Mouse (Mus musculus) ovary, postnatal 14 days (tissue): ENCODE measurements around the gene P4ha2.
A peak's percentile ranks its signal among the peaks of the same experiment; 100 is the strongest.

Source experiments
- DNase-seq: peaks from one replicate; pipeline ENCODE4 v3.0.0; 2022; ENCODE audit warnings: low spot score

P4ha2 gene

DNA sequence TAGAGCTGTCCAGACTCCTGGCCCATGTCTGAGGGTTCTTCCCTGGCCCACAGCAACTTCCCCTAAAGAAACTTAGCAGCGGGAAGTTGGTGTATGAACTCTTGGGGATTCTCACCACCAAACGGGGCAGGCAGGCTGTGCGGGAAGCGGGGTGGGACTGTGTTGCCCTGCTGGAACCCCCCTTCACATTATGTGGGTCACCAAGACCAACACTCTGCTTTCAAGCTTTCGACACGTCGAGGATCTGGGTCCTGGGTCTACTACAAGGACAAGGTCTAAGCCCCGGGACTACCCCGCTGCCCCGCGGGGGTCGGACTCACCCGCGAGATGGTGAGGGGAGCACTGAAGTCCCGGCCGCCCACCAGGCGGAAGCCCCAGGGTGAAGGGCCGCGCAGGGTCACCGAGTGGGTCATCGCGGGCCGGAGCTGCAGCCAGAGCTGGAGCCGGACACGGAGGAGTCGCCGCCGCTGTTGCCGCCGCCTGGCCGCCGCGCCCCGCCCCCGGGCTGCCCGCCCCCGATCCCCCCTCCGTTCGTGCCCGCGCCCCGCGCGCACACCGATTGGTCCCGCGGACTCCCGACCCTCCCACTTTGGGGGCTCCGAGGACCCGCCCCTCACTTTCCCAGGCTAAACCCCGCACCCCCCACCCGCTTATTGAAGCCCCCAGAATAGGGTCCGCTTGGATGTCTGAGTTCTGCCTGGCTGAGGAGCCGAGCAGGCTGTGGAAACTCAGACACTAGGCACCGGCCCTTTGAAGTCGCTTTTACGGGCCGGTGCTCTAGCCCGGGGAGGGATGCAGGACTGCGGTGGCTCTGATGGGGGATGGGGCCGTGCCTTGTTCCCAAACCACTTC lies 31.1 kb upstream of the P4ha2 start, which contains the start of gene Pdlim4:
Pdlim4 (minus strand) TSS at position 495 of the 852 bp plus-strand sequence.
- DNase-seq, result no peak

DNA sequence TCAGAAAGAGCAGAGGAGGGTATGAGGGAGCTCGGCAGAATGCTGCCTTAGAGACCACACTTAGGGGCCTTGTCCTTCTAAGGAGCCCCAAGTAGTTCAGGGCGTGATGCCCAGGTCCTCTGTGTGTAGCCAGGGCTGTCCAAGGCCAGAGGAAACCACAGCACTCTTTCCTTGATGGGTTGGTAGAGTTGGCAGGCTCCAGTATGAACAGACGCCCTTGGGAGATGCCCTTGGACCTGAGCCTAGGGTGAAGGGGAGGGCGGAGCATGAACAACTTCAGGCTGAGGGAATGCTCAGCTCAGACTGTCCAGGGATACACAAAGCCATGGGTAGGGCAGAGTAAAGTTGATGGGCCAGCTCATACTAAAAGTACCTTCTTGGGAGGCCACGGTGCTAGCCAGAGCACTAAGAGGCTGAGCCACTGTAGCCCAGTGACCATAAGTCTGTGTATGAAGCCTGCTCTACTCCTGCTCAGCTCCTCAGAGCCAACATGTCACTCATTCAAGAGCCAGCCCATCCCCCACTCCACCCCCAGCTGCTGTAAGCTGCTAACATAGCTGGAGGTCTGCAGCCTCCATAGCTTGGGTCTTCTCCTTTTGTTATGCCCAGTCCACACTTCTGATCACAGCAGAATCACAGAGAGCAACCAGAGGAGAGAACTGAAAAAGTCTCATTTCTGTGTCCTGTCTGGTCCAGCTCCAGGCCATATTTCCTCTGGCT lies 28.0 kb upstream of the P4ha2 start:
- DNase-seq, result no peak

DNA sequence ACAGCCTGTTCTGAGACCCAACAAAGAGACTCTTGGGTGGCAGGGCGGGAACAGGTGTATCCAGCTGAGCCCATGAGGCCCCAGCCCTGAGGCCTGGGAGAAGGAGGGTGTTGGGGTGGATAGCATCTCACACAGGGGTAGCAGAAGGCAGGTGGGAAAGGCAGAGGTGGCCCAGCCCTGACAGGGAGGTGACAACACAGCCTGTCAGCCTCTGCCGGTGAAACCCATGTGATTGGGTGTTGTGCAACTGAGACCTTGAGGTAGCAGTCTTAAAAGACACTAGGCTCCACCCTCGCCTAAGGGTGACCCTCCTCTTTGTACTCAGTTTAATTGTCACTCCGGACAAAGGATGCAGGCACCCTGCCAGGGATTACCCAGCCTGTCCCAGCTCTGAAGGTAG lies 26.6 kb upstream of the P4ha2 start:
- no peak for DNase-seq

DNA sequence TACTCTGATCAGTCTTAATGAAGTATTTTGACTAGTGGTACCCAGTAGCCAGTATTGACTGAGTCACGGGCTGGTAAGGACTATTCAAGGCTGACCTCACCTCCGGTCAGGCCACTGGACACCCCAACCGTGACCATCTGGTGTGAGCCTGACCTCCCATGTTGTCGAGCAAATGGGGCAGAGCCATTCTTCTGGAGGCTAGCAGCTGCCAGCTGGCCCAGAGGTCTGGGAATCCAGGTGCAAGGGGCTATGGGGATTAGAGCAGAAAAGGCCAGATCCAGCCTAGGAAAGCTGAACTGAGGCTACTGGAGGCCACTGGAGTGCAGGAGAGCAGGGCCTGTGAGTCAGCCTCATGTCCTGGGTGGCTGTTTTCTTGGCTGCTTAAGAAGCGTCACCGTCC lies 24.5 kb upstream of the P4ha2 start:
- no peak for DNase-seq

DNA sequence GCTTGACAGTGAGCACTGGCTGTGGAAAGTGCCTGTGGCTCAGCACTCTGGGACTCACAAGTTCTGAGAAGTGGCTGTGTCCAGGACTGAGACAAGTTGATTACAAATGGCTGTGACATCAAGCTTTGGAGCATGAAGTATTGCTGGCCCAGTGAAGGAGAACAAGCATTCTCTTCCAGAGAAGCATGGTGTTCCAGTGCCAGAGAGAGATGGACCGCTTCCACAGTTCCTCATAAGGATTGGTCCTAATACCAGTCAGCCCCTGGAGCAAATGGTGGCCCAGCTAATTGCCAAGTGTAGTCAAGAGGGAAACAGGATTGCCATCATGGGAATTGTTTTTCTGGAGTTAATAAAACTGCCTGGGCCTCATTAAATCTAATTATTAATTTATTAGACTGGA lies 23.8 kb upstream of the P4ha2 start:
- DNase-seq, result no peak

DNA sequence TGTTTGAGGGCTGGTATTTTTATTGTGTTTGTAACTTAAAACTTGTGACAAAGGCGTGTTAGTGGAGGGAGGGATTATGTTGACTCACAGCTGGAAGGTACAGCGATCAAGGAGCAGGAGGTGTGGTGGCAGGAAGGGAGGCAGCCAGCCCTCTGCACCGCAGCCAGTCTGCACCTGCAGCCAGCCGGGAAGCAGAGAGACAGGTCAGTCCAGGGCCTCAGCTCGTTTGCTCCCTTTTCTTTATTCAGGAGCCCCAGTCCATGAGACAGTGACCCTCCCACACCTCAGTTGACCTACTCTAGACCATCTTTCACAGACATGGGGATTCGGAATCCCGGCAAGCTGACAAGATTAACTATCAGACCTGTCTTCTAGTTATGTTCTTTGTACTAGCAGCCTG lies 19.5 kb upstream of the P4ha2 start:
- no peak for DNase-seq

DNA sequence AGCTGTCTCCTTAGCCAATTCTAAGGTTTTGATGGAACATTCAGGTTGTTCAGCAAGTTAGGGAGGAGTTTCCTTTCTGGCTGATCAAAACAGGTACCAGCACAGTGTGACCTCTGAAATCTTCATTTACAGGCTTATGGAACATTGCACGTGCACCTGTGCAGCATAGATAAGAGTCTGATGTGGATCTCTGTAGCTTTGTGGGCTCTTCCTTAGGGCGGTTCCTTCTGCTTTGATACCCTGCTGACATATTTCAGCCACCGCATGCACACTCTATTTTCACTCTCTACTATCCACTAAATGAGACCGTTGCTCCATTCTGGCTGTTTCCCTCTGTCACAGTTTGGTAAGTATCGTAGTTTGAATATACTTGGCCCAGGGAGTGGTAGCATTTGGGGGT lies 17.2 kb upstream of the P4ha2 start:
- no peak for DNase-seq

DNA sequence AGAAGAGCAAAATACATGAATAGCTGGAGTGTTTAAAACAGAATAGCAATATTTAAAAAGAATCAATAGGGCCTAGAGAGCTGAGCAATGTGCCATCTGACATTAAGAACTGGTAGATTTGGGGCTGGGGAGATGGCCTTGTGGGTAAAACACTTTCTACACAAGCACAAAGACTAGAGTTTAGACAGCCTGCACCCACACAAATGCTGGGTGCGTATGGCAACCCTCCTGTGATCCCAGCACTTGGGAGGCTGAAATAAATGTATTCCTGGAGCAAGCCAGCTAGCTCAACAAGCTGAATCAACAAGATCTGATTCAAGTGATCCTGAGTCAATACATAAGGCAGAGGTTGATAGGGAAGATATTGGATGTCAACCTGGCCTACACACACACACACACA lies 14.9 kb upstream of the P4ha2 start:
- no peak for DNase-seq

DNA sequence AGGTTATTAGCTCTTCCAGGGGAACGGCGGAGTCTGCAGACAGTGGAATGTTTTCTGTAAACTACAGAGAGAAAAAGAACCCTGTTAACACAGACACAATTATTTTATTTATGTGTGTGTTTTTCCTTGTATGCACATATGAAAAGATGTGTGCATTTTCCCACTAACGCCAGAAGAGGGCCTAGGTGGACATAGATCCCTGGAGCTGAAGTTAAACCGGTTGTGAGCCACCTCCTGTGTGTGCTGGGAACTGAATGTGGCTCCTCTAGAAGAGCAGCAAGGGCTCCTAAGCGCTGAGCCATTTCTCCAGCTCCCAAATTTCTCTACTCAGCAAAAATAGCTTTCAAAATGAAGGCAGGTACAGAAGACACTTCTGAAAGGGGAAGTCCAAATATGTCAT lies 14.1 kb upstream of the P4ha2 start:
- no peak for DNase-seq

DNA sequence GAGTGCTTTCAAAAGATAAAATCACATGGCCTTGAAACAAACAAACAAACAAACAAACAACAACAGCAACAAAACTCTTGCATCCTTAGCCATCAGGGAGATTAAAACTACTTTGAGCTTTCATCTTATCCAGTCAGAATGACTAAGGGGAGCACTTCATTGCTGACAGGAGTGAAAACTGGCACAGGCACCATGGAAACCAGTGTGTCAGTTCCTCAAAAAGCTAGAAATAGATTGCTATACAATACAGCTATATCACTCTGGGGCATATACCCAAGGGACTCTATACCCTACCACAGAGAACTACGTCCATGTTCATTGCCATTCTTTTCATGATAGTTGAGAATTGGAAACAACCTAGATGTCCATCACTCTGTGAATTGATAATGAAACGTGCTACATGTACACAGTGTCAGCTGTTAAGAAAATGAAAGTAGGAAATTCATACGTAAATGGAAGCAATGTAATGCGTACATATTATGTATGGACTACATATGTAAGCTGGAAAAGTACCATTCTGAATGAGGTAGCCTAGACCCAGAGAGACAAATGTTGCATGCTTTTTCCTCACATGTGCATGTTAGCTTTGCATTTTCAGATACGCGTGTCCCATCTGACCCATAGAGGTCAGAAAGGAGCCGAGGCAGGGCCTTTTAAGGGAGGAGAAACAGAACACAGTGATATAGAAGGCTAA lies 11.5 kb upstream of the P4ha2 start:
- DNase-seq, result no peak

DNA sequence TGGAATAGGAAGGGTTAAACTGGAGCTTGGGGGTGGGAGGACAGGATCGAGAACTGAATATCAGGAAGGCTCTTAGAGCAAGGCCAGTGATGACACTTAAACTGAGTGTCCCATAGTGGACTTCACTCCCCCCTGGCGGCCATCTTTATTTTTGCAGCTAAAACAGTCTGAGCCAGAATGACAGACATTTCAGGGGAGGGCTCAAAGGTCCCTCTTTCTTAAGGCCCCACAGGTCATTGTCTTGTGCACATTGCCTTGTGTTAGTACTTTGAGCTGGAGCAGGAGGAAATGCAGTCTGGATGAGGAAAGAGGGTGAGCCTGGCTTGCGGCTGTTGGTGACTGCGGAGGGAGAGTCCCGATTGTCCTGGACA lies 11.0 kb upstream of the P4ha2 start:
- peak; percentile 89 for DNase-seq

DNA sequence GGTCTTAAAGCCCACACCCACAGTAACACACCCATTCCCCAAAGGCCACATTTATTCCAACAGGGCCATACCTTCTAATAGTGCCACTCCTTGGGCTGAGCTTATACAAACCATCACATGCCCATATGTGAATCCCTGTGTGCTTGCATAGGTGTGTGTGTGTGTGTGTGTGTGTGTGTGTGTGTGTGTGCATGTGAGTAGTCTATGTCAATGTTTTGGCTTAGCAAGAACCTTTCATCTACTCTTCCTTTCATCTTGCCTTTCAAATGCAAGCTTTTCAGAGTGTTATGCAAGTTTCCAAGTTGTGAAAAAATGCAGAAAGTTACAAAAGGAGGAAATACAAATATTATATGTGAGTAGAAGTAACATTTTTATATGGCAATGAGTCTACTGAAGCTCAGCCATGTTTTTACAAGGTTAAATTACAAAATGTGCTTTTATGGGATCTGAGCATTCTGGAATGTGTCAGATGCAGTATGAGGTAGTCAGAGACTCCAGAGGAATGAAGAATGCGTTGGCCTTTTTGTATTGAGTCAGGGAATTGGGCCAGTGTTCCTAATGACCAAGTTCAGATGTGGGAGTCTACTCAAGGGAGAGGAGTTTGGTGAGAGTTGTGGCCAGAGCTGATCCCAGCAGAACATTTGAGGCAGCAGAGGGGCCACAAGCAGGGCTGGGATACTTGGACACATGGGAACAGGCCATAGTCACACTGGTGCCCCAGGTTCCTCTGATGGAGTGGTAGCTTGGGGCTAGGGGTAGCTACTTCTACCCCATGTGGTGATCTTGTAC lies 9.6 kb upstream of the P4ha2 start:
- DNase-seq, result no peak

DNA sequence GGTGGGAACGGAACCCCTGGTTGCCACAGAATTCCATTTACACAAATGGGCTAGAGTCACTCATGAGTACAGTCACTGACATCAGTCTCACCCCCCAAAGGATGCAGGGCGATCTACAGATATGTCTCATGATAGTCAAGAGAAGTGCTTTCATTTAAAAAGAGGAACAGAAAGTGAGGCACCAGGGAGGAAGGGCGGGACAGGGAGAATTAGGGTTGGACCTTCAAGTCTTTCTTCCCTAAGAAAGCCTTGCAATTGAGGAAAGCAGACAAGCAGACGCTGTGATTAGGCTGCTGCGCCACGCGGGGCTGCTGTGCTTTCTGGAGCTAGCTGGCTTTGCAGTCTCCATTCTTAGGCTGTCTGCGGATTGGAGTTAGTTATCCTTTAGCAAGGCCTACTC lies 8.2 kb upstream of the P4ha2 start:
- no peak for DNase-seq

DNA sequence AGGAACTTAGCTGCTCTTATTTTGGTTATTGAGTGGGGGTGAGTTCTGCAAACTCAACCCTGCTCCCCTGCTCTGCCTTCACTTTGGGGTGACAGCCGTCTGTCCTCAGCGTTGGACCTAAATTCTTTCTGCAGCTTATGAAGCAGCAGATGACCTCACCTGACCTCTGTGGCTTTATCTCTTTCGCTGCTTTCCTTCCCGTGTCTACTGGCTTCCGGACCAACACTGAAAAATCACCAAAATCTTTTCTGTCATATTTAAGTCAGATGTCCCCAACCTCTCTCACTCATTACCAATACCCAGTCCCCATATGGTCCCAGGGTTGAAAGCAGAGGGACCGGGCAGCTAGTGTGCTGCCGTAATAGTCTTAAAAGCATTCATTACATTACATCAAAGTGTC lies 7.7 kb upstream of the P4ha2 start:
- no peak for DNase-seq

DNA sequence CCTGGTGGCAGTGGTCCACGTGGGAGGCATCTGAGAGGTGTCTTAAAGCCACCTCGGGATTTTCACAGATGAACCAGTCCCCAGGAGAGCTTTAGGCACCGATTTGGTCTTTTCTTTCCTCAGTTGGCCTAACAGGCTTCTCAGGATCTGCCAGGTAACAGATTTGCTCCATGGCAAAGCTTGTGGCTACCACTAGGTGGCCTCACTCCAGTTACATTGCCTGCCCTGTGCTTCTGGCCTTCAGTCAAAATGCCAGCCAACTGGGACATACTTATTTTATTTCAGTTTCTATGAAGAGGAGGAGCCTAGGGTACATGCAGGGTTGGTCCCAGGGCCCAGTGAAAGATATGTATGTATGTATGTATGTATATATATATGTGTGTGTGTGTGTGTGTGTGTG lies 6.9 kb upstream of the P4ha2 start:
- no peak for DNase-seq

DNA sequence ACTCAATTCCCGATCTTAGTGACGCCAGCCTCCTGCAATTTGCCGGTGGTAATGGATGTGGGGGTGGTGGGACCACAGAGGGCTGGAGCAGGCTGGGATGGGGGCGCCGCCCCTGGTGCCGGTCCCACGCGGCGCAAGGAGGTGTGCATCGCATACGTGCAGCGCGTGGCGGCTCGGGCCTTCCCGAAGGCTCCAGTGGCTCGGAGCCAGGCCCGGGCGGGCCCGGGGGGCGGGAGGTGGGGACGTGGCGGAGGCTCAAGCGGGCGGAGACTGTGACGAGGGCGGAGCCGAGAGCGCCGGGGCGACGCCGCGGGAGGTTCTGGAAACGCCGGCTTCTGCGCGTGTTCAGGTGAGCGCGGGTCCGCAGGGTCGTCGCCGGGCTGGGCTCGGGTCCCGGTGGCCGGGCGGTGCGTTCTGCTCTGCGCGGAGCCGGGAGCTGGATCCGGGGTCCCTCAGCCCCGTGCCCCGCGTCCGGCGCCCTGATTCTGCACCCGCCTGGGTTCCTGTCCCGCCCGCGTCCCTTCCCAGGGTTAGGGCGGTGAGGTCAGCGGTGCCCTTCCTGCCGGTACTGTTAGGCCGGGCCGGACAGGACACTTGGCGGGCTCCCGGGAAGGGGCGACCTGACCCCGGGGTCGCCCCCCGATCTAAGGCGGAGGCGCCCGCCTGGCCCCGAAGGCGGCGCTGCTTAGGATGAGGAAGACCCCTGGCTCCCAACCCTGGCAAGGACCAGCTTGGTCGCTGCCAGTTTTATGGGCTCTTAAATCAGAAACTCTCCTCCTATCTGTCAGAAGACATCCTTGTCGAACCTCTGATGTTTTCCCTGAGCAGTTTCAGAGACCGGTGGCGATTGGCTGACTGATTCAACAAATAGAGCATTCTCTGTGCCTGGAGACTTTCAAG lies 1.0 kb downstream of the P4ha2 start:
- DNase-seq, result peak; percentile 55

DNA sequence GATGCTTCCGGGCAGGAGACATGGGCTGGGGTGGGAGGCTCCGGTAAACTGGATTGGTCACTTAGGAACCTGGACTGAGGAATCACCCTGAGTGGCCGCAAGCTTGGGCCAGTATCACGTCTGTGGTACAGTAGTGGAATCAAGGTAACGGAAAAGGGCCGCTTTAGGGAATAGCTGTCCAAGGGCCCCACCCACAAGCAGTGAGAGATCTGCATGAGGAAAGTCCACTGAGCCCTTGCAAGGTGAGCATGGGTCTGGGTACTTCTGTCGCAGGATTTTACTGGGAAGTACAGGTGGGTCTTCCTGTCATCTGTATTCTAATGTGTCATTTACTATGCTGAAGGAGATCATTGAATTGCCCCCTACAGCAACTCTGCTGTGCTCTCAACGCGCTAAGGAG lies 1.8 kb downstream of the P4ha2 start:
- no peak for DNase-seq

DNA sequence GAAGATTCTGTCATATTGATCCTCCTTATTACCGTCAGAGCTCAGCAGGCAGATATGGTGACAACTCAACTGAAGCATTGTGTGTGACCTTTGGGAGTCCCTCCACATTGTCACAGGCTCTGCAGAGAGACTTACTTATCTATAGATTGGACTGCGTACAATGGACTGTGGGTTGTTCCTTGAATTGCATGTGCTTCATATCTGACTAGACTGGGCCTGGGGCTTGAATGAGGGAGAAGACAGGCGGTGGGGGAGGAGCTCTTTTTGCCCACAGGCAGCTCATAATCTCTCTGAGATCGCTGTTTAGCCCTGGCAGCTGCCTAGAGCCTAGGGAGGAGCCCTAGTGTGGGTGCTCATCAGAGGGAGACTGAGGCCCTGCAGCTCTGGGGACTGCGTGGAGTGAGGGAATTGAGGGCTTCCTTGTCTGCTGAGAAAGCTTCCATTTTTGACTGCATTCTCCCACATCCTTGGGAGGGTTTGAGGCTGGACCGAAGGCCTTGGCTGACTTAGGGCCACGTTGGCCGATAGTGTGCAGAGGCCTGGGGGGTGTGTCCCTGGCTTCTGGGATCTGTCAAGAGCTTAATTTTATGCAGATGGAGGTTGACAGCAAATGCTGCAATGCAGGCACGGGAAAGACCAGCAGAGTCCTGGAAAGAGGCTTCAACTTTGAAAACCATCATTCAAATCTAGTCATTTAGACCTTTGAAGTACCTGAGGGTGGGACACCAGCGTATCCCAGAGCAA lies 3.0 kb downstream of the P4ha2 start:
- no peak for DNase-seq

DNA sequence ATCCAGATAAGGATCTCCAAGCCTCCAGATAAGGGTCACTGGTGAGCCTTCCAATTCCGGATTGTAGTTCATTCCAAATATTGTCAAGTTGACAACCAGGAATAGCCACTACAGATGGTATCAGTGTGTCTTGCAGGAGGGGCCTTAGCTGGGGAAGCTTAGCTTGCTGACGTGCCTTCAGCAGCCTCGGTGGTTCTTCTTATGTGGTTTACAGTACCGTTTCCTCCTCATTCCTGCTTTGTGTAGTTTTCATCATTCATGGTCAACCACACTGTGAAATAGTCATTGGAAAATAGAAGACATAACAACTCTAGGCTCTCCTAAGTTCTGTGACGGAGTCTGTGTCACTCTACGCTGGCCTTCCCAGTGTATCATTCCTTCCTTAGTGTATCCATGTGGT lies 5.1 kb downstream of the P4ha2 start:
- DNase-seq, result no peak

DNA sequence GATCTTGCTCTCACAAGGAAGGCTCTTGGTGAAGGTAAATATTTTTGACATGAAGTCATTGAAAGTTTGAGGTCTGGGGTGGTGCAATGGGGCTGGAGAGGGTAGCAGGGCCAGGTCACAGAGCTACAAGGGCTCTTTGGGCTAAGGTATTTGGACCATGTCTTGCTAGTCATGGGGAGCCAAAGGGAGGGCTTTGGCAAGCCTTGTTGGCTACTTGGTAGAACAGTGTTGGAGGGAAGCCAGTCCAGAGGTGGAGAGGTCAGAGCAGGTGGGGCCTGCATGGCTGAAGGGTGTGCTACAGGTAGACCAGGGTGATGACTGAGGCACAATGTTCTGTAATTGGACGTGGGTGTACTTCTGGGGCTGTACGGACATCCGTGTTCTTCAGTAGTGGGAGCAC lies 6.8 kb downstream of the P4ha2 start:
- no peak for DNase-seq

DNA sequence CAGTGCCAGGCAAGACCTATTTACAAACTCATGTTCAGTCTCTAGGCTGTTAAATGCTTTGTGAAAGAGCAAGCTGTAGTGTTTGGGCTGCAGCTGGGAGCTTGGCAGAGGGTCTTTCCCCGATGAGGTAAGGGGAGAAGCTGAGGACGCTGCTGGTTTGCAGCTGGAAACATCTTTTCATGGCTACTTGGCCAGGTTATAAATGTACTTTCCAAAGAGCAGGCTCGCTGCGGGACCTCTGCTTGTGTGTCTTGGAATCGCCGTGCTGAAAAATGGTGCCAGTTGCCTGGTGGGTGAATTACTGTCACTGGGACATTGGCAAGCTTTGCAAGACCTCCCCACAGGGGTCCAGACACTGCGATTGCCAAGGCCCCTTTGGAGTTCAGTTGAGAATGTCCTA lies 7.3 kb downstream of the P4ha2 start:
- no peak for DNase-seq
